Mouse (Mus musculus) brain, embryonic 14.5 days (tissue): ENCODE data around the gene Sv2c.

ENCODE experiments used
- CTCF ChIP-seq: fragments of 200-500 bp; IDR thresholded peaks from 2 replicates; pipeline ENCODE4 v1.5.1; 2012; ENCODE audit warnings: inconsistent platforms, mild to moderate bottlenecking, moderate library complexity, borderline replicate concordance; ENCODE audit not compliant: insufficient read depth, insufficient read length; ENCODE audit errors: extremely low read depth
- POLR2A ChIP-seq: fragments of 200-500 bp; IDR thresholded peaks from 2 replicates; pipeline ENCODE4 v1.6.1; 2012; ENCODE audit warnings: mild to moderate bottlenecking, inconsistent platforms, borderline replicate concordance; ENCODE audit not compliant: poor library complexity, insufficient read depth, insufficient read length, severe bottlenecking; ENCODE audit errors: extremely low read depth

DNA sequence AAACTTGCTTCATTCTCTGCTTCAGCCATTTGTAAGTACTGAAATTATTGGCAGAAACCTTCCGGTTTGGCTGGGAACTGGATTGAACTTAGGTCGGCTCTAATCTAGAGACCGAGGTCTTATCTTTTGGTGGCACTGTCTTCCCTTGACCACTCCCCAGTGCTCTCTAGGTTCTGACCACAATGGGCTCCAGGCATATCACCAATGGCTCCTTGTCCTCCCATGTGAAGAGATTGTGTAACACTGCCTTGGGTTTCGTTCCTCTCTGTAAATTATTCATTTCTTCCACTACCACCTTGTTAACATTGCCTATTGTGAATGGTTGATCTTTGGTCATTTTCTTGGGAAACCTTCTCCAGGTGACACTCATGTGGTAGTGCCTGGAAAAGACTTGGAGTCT is 184.0 kb downstream of the Sv2c start:
- TF ChIP-seq POLR2A: no peak
- no peak for TF ChIP-seq CTCF
